Mouse (Mus musculus) cerebellum, adult 9-10 months (tissue): ENCODE results near the gene Hist1h1e.
"Not testable (repeated sequence)": the region's sequence is repeated elsewhere in the genome, so short reads cannot be mapped to it uniquely, and the experiment has no call there.

Experiments used
- DNase-seq: peaks from one replicate; pipeline ENCODE4 v3.0.0; 2022

Hist1h1e gene

GRCm38 (mm10) chr13:23572218-23573033 lies 49.9 kb downstream of the Hist1h1e start:
- DNase-seq: no peak

GRCm38 (mm10) chr13:23571504-23572217 lies 50.7 kb downstream of the Hist1h1e start:
- DNase-seq: not testable (repeated sequence)

- peak; percentile 87 for DNase-seq
These were observed 51.3 kb downstream of the Hist1h1e start, which contains the start of the genes Hist1h2ae and Hist1h2bg for GRCm38 (mm10) chr13:23571022-23571503. Hist1h2ae (minus strand) TSS chr13:23571220. Hist1h2bg (plus strand) TSS chr13:23571396.
